ENCODE assay signal across 22 mouse cellular contexts in genomic region chr15:96720146-96720545, GRCm38 (mm10). TPM values are rescaled to one million over a fixed set of nuclear protein-coding genes. Genes with fewer than 3 reads are reported as not detected.
DNase-seq lines count a peak whose midpoint lies in the region; ATAC-seq lines count a peak whose summit lies in the region.
"Had no signal": no experiment of that assay in that cellular context is flagged by ENCODE, and none has a peak within 500 bp of the region (broad histone marks: within the 10 kb centered on the region; RNA-seq: fewer than 3 reads in every experiment).

No protein-coding gene starts in this region.

- H3K9me3 ChIP-seq in megakaryocyte, embryonic 14.5 days: no peaks in the 10 kb centered on the region
- no peaks in the 10 kb centered on the region for H3K9me3 ChIP-seq in liver, embryonic 11.5 days (ENCODE audit: control insufficient read depth, low read length)
- H3K9me3 ChIP-seq: embryonic facial prominence, embryonic 15.5 days; hindbrain, embryonic 15.5 days; limb, embryonic 15.5 days; neural tube, embryonic 13.5 days; stomach, embryonic 15.5 days had no signal

- no peaks in the 10 kb centered on the region for H3K36me3 ChIP-seq in megakaryocyte, embryonic 14.5 days (replicated peaks; ENCODE audit: low read length)
- no peaks in the 10 kb centered on the region for H3K36me3 ChIP-seq in liver, embryonic 11.5 days (ENCODE audit: control insufficient read depth, insufficient read depth, low read length)
- H3K36me3 ChIP-seq: embryonic facial prominence, embryonic 15.5 days; hindbrain, embryonic 15.5 days; limb, embryonic 15.5 days; neural tube, embryonic 13.5 days; stomach, embryonic 15.5 days had no signal

- peak; percentile 92 for ATAC-seq in CD4-positive, CD25-positive, alpha-beta regulatory T cell, adult 4 months
- ATAC-seq in liver, embryonic 11.5 days (replicated peaks; ENCODE audit: low FRiP score): no peak
- ATAC-seq: liver, postnatal 0 days had no signal

- H3K27ac ChIP-seq in liver, embryonic 11.5 days (ENCODE audit: low read depth, low read length): no peak overlapping the region
- H3K27ac ChIP-seq: embryonic facial prominence, embryonic 15.5 days; gastrocnemius, adult 2 months; hindbrain, embryonic 15.5 days; limb, embryonic 15.5 days; neural tube, embryonic 13.5 days; stomach, embryonic 15.5 days had no signal

- no peaks in the 10 kb centered on the region for H3K27me3 ChIP-seq in megakaryocyte, embryonic 14.5 days (replicated peaks)
- H3K27me3 ChIP-seq in liver, embryonic 11.5 days (replicated peaks; ENCODE audit: control insufficient read depth, insufficient read depth, low read length): no peaks in the 10 kb centered on the region
- H3K27me3 ChIP-seq: CH12.LX; embryonic facial prominence, embryonic 15.5 days; hindbrain, embryonic 15.5 days; limb, embryonic 15.5 days; neural tube, embryonic 13.5 days; stomach, embryonic 15.5 days had no signal

- H3K9ac ChIP-seq in liver, embryonic 11.5 days (ENCODE audit: low read depth, low read length): no peak overlapping the region
- H3K9ac ChIP-seq: embryonic facial prominence, embryonic 15.5 days; hindbrain, embryonic 15.5 days; limb, embryonic 15.5 days; liver, postnatal 0 days; neural tube, embryonic 13.5 days; stomach, embryonic 15.5 days had no signal

- peak; percentile 45 for DNase-seq in T-cell, adult 2 months (ENCODE audit: low spot score)
- peak; percentile 56 for DNase-seq in thymus, postnatal 14 days
- no peak for DNase-seq in liver
- no peak for DNase-seq in liver, embryonic 11.5 days (ENCODE audit: low spot score)
- no peak for DNase-seq in adrenal gland, postnatal 36 days
- no peak for DNase-seq in frontal cortex, postnatal 14 days (ENCODE audit: low spot score in 2 of 2)
- DNase-seq: adrenal gland, adult 8-10 months; cerebellum, postnatal 25 days; gastrocnemius, adult 2 months; heart, adult 18-20 months; heart, postnatal 36 days; kidney, adult 2 months; liver, postnatal 0 days; lung, postnatal 10 days had no signal

- peaks cover 43% of the 10 kb centered on the region for H3K4me1 ChIP-seq in megakaryocyte, embryonic 14.5 days
- no peaks in the 10 kb centered on the region; the same call in 1 of the 2 replicates for H3K4me1 ChIP-seq in liver, embryonic 11.5 days (replicated peaks; ENCODE audit: control insufficient read depth, insufficient read depth, low read length)
- H3K4me1 ChIP-seq: embryonic facial prominence, embryonic 15.5 days; neural tube, embryonic 13.5 days; stomach, embryonic 15.5 days had no signal

- peak overlapping the region; percentile 42 for H3K4me3 ChIP-seq in megakaryocyte, embryonic 14.5 days (replicated peaks)
- H3K4me3 ChIP-seq in liver, embryonic 11.5 days (ENCODE audit: low read depth, low read length): no peak overlapping the region
- H3K4me3 ChIP-seq: embryonic facial prominence, embryonic 15.5 days; gastrocnemius, adult 2 months; hindbrain, embryonic 15.5 days; limb, embryonic 15.5 days; neural tube, embryonic 13.5 days; stomach, embryonic 15.5 days had no signal

- WGBS in liver, embryonic 11.5 days: 74% methylated on average over 6 of the region's 6 CpGs

- H3K4me2 ChIP-seq in liver, embryonic 11.5 days: no peak overlapping the region
- H3K4me2 ChIP-seq: embryonic facial prominence, embryonic 15.5 days; hindbrain, embryonic 15.5 days; limb, embryonic 15.5 days; neural tube, embryonic 13.5 days; stomach, embryonic 15.5 days had no signal

RNA-seq across cellular contexts. Expression of gene Slc38a2, which starts 20.6 kb away (rescaled TPM):
- polyA plus RNA-seq in CD4-positive, CD25-positive, alpha-beta regulatory T cell, adult 4 months (2017; shearing (Covaris generic)): 10 to 100 TPM; 34.6 to 44.7 TPM
- polyA plus RNA-seq in megakaryocyte, embryonic 14.5 days (2012; ENCODE audit: insufficient read depth, low replicate concordance): 4.2 and 5.6 TPM in 2 replicates
- 111 and 116 TPM in 2 replicates for polyA plus RNA-seq in liver, embryonic 11.5 days (2014; fragmentation: Nextera tagmentation; extraction: Ambion mirVana)
- 100 to 1,000 TPM; 195 to 216 TPM for total RNA-seq in adrenal gland, postnatal 36 days (2021)

Comparison
In these comparisons a context has a peak if more than half of its experiments do, and no peak if none do; other contexts are left out.
1. DNase-seq: peak in T-cell, adult 2 months (single experiment) and thymus, postnatal 14 days (single experiment); none in liver (single experiment), liver, embryonic 11.5 days (single experiment), adrenal gland, postnatal 36 days (0 of 2) and frontal cortex, postnatal 14 days (0 of 2).